ENCODE assay signal across 23 mouse cellular contexts in the genomic region with DNA sequence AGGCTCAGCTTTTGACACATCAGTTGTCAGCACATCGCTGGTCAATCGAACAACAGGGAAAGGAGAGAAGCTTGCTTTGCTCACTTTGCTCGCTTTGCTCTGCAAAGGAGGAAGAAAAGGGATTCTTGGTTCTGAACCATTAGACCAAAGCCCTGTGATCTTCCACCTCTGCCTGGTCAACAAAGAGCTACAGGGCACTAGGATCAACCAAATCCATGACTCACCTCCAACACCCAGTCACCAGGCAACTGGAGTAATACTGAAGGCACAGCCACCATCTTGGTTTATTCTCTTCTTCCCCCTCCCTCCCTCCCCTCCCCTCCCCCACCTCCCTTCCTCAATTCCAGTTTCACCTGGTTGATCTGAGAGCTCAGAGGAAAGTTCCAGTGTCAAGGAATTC. TPM values are rescaled to one million over a fixed set of nuclear protein-coding genes. Genes with fewer than 3 reads are reported as not detected.
DNase-seq lines count a peak whose midpoint lies in the region; ATAC-seq and TF ChIP-seq lines count a peak whose summit lies in the region.
"Had no signal": no experiment of that assay in that cellular context is flagged by ENCODE, and none has a peak within 500 bp of the region (broad histone marks: within the 10 kb centered on the region; RNA-seq: fewer than 3 reads in every experiment).

No protein-coding gene starts in this region.

- H3K4me1 ChIP-seq in embryonic facial prominence, embryonic 13.5 days = peaks cover 48% of the 10 kb centered on the region
- peaks cover 60% of the 10 kb centered on the region for H3K4me1 ChIP-seq in embryonic facial prominence, embryonic 10.5 days
- peaks cover 51% of the 10 kb centered on the region for H3K4me1 ChIP-seq in kidney, embryonic 15.5 days
- no peaks in the 10 kb centered on the region for H3K4me1 ChIP-seq in stomach, postnatal 0 days (replicated peaks; ENCODE audit: control insufficient read depth, insufficient read depth)

- no peak for DNase-seq in embryonic facial prominence, embryonic 10.5 days (ENCODE audit: low spot score)
- DNase-seq in kidney, postnatal 14 days = no peak
- no peak for DNase-seq in Patski (ENCODE audit: low read depth, low spot score)
- DNase-seq in stomach, postnatal 0 days (ENCODE audit: low spot score) = no peak
- DNase-seq in testis, postnatal 10 days (ENCODE audit: low spot score) = no peak
- DNase-seq: adrenal gland, postnatal 10 days; B cell, adult 2 months; cerebellum, adult 11-12 months; cerebellum, adult 9-10 months; cerebellum, postnatal 25 days; gastrocnemius, postnatal 36 days; heart, adult 11 months; heart, postnatal 4 days had no signal

- TF ChIP-seq EP300 in stomach, postnatal 0 days (optimal IDR thresholded peaks at IDR 0.05) = no peak

- WGBS in embryonic facial prominence, embryonic 13.5 days = 98% methylated on average over 3 of the region's 3 CpGs
- 97% methylated on average over 3 of the region's 3 CpGs for WGBS in embryonic facial prominence, embryonic 10.5 days
- 82% methylated on average over 3 of the region's 3 CpGs for WGBS in kidney, embryonic 15.5 days
- WGBS in stomach, postnatal 0 days = 89% methylated on average over 3 of the region's 3 CpGs

- H3K9ac ChIP-seq in embryonic facial prominence, embryonic 13.5 days = no peak overlapping the region
- no peak overlapping the region for H3K9ac ChIP-seq in kidney, embryonic 15.5 days
- H3K9ac ChIP-seq in stomach, postnatal 0 days (ENCODE audit: low read length) = no peak overlapping the region
- H3K9ac ChIP-seq: heart, embryonic 13.5 days; hindbrain, embryonic 12.5 days had no signal

- no peak overlapping the region for H3K4me3 ChIP-seq in embryonic facial prominence, embryonic 13.5 days
- H3K4me3 ChIP-seq in embryonic facial prominence, embryonic 10.5 days = no peak overlapping the region
- no peak overlapping the region for H3K4me3 ChIP-seq in kidney, embryonic 15.5 days (replicated peaks)
- H3K4me3 ChIP-seq in stomach, postnatal 0 days (ENCODE audit: low read depth, low read length) = no peak overlapping the region
- H3K4me3 ChIP-seq: erythroblast, embryonic 14.5 days; forebrain, embryonic 10.5 days; heart, embryonic 13.5 days; hindbrain, embryonic 12.5 days had no signal

- in situ Hi-C loops in Patski (cut with MboI; ENCODE audit: low pct_unique_long_range_greater_than_20kb) = no loop called here

- no peaks in the 10 kb centered on the region for H3K9me3 ChIP-seq in embryonic facial prominence, embryonic 13.5 days
- no peaks in the 10 kb centered on the region for H3K9me3 ChIP-seq in embryonic facial prominence, embryonic 10.5 days
- no peaks in the 10 kb centered on the region for H3K9me3 ChIP-seq in kidney, embryonic 15.5 days (replicated peaks)
- no peaks in the 10 kb centered on the region for H3K9me3 ChIP-seq in stomach, postnatal 0 days (ENCODE audit: control insufficient read depth, low read length)
- H3K9me3 ChIP-seq: forebrain, embryonic 10.5 days; heart, embryonic 13.5 days; hindbrain, embryonic 12.5 days had no signal

- ATAC-seq in embryonic facial prominence, embryonic 13.5 days (ENCODE audit: insufficient number of reproducible peaks, insufficient read depth, low FRiP score, low TSS enrichment, low read depth) = no peak
- ATAC-seq in kidney, embryonic 15.5 days (replicated peaks; ENCODE audit: low FRiP score) = peak; percentile 40; the same call in 1 of the 2 replicates
- ATAC-seq in Patski = peak; percentile 61
- ATAC-seq in stomach, postnatal 0 days (ENCODE audit: low FRiP score, low TSS enrichment) = peak; percentile 41; the same call in 1 of the 2 replicates
- ATAC-seq: CD4-positive, CD25-positive, alpha-beta regulatory T cell, adult 4 months; forebrain, embryonic 14.5 days; hindbrain, postnatal 0 days had no signal

- POLR2A ChIA-PET in Patski (lab: Charles Lee) = interaction anchor here (1.1 kb wide), 1 partner anchor 18 kb away, joined by 3 read pairs; no protein-coding TSS in a partner anchor

- CTCF ChIA-PET in Patski (lab: Charles Lee) = interaction anchor here (1.0 to 1.5 kb wide), 2 partner anchors 19 to 70 kb away, joined by 3 to 6 read pairs; no protein-coding TSS in a partner anchor

- H3K4me2 ChIP-seq in embryonic facial prominence, embryonic 13.5 days = no peak overlapping the region
- H3K4me2 ChIP-seq in kidney, embryonic 15.5 days = peak overlapping the region; percentile 10; the same call in 1 of the 2 replicates
- H3K4me2 ChIP-seq in stomach, postnatal 0 days (replicated peaks; ENCODE audit: low read depth) = no peak overlapping the region
- H3K4me2 ChIP-seq: heart, embryonic 13.5 days; hindbrain, embryonic 12.5 days had no signal

- peak overlapping the region; percentile 72; the same call in 1 of the 2 replicates for H3K27ac ChIP-seq in embryonic facial prominence, embryonic 13.5 days
- no peak overlapping the region for H3K27ac ChIP-seq in embryonic facial prominence, embryonic 10.5 days (replicated peaks)
- H3K27ac ChIP-seq in kidney, embryonic 15.5 days = peak overlapping the region; percentile 81
- no peak overlapping the region for H3K27ac ChIP-seq in stomach, postnatal 0 days (replicated peaks)
- H3K27ac ChIP-seq: heart, embryonic 13.5 days; hindbrain, embryonic 12.5 days; hindbrain, postnatal 0 days had no signal

- no peaks in the 10 kb centered on the region for H3K36me3 ChIP-seq in embryonic facial prominence, embryonic 13.5 days
- 0 out of 2 replicates have a peak, but pooled peaks cover 3% of the 10 kb centered on the region for H3K36me3 ChIP-seq in embryonic facial prominence, embryonic 10.5 days (replicated peaks)
- no peaks in the 10 kb centered on the region for H3K36me3 ChIP-seq in kidney, embryonic 15.5 days
- no peaks in the 10 kb centered on the region for H3K36me3 ChIP-seq in stomach, postnatal 0 days (ENCODE audit: control insufficient read depth, insufficient read depth, low read length)
- H3K36me3 ChIP-seq: G1E; heart, embryonic 13.5 days; hindbrain, embryonic 12.5 days had no signal

- H3K27me3 ChIP-seq in embryonic facial prominence, embryonic 13.5 days = no peaks in the 10 kb centered on the region
- H3K27me3 ChIP-seq in embryonic facial prominence, embryonic 10.5 days (replicated peaks; ENCODE audit: low read depth, poor library complexity, severe bottlenecking) = no peaks in the 10 kb centered on the region
- H3K27me3 ChIP-seq in kidney, embryonic 15.5 days = no peaks in the 10 kb centered on the region
- no peaks in the 10 kb centered on the region for H3K27me3 ChIP-seq in Patski
- no peaks in the 10 kb centered on the region for H3K27me3 ChIP-seq in stomach, postnatal 0 days (ENCODE audit: control insufficient read depth, insufficient read depth, low read length)
- H3K27me3 ChIP-seq: heart, embryonic 13.5 days; hindbrain, embryonic 12.5 days had no signal

- TF ChIP-seq CTCF in Patski (IDR thresholded peaks at IDR 0.05) = no peak
- no peak for TF ChIP-seq CTCF in stomach, postnatal 0 days (IDR thresholded peaks at IDR 0.05; ENCODE audit: low read depth)

RNA-seq across cellular contexts. Expression of a gene that starts 45.8 kb away (rescaled TPM):
- polyA plus RNA-seq in embryonic facial prominence, embryonic 13.5 days (2015; fragmentation: Nextera tagmentation; extraction: Ambion mirVana) = 44.6 and 45.9 TPM in 2 replicates
- polyA plus RNA-seq in embryonic facial prominence, embryonic 10.5 days (2016; fragmentation: Nextera tagmentation; extraction: Ambion mirVana) = 25.3 and 25.9 TPM in 2 replicates
- 18.6 and 19.0 TPM in 2 replicates for polyA plus RNA-seq in kidney, embryonic 15.5 days (2015; fragmentation: Nextera tagmentation; extraction: Ambion mirVana)
- polyA plus RNA-seq in Patski (2021) = 10.8 TPM
- 18.4 and 18.8 TPM in 2 replicates for polyA plus RNA-seq in stomach, postnatal 0 days (2015; fragmentation: Nextera tagmentation; extraction: Ambion mirVana)

Comparison
In these comparisons a context has a peak if more than half of its experiments do, and no peak if none do; other contexts are left out.
1. H3K27ac ChIP-seq: peak in embryonic facial prominence, embryonic 13.5 days (single experiment) and kidney, embryonic 15.5 days (single experiment); none in embryonic facial prominence, embryonic 10.5 days (single experiment) and stomach, postnatal 0 days (single experiment).